In the genomic region with DNA sequence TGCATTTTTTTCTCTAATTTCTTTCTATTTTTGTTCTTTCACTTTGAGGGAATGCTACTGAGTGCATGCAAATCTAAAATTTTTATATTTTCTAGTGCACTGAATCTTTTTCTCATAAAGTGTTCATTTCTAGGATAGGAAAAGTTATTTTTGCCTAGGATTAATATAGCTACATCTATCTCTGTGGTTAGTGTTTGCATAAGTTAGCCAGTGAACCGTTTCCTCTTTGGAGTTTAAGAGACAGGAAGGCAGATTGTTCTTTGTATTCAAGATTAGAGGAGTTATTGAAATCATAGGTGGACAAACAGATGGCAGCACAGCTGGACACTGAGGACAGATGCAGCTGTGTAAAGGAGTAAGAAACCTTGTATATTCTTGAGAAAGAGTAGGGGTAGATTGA, we compare ENCODE assay signal across 18 mouse cellular contexts. TPM values are rescaled to one million over a fixed set of nuclear protein-coding genes. Genes with fewer than 3 reads are reported as not detected.
"Had no signal": no experiment of that assay in that cellular context is flagged by ENCODE, and none has a peak within 500 bp of the region (broad histone marks: within the 10 kb centered on the region; RNA-seq: fewer than 3 reads in every experiment).

No protein-coding gene starts in this region.

- ATAC-seq: liver, postnatal 0 days; lung, postnatal 0 days; midbrain, embryonic 15.5 days had no signal

- DNase-seq: liver, embryonic 13.5 days; liver, postnatal 0 days; lung, adult 2 months; lung, postnatal 14 days; lung, postnatal 36 days; retina, postnatal 1 day; right cerebral cortex, adult 18-20 months; right cerebral cortex, postnatal 4 days; spleen, adult 18-20 months; thymus, adult 18-20 months; thymus, postnatal 14 days; thymus, postnatal 36 days had no signal

RNA-seq across cellular contexts. Expression of gene D930007J09Rik, which starts 36.7 kb away (rescaled TPM):
- total RNA-seq: megakaryocyte, adult 5-6 weeks; megakaryocyte-erythroid progenitor cell, adult 5-6 weeks; midbrain, postnatal 0 days; monocyte, adult 5-6 weeks had no signal

RNA-seq across cellular contexts. Expression of gene Mylk4, which starts 55.6 kb away (rescaled TPM):
- total RNA-seq: megakaryocyte, adult 5-6 weeks; midbrain, postnatal 0 days; monocyte, adult 5-6 weeks had no signal

RNA-seq across cellular contexts. Expression of gene Serpinb1c, which starts 58.7 kb away (rescaled TPM):
- total RNA-seq: megakaryocyte, adult 5-6 weeks; megakaryocyte-erythroid progenitor cell, adult 5-6 weeks; monocyte, adult 5-6 weeks had no signal
